Mouse (Mus musculus): ENCODE measurements around the gene Sf3b1. TPM values are rescaled to one million over a fixed set of nuclear protein-coding genes. Genes with fewer than 3 reads are reported as not detected.
"Not testable (repeated sequence)": the region's sequence is repeated elsewhere in the genome, so short reads cannot be mapped to it uniquely, and the experiment has no call there.

Gene Sf3b1
- 299 and 304 TPM in 2 replicates for polyA plus RNA-seq (2014; fragmentation: Nextera tagmentation; extraction: Ambion mirVana)

- Histone ChIP-seq H3K4me2 (replicated peaks) (peak within 1 kb of the TSS; percentile 97), H3K27me3 (ENCODE audit: control insufficient read depth, insufficient read depth, low read length) (no peaks in the 10 kb centered on the region), H3K9me3 (ENCODE audit: control insufficient read depth, low read length) (no peaks in the 10 kb centered on the region), H3K9ac (peak within 1 kb of the TSS; percentile 96), H3K4me3 (replicated peaks; ENCODE audit: low read length) (peak within 1 kb of the TSS; percentile 92), H3K36me3 (replicated peaks; ENCODE audit: control insufficient read depth, insufficient read depth) (no peaks in the 10 kb centered on the region), H3K27ac (peak within 1 kb of the TSS; percentile 96), H3K4me1 (replicated peaks; ENCODE audit: control insufficient read depth, insufficient read depth, low read length) (peaks cover 15% of the 10 kb centered on the region)
- peak; percentile 96 for DNase-seq (ENCODE audit: low spot score)
- peak; percentile 99 for ATAC-seq (ENCODE audit: low FRiP score)
- 1% methylated on average over 46 of the region's 46 CpGs for WGBS
These were observed at the start of gene Sf3b1 for GRCm38 (mm10) chr1:55027253-55027801. TSS of gene Sf3b1 (minus strand) at chr1:55027481.

GRCm38 (mm10) chr1:55076395-55076743, 49.1 kb upstream of the Sf3b1 start:
- DNase-seq (ENCODE audit: low spot score) (no peak), ATAC-seq (ENCODE audit: low FRiP score) (no peak)
- H3K4me2 ChIP-seq (replicated peaks): no peak overlapping the region
- no peak overlapping the region for H3K27ac ChIP-seq
- peaks cover 67% of the 10 kb centered on the region for H3K36me3 ChIP-seq (replicated peaks; ENCODE audit: control insufficient read depth, insufficient read depth)
- H3K9me3 ChIP-seq (ENCODE audit: control insufficient read depth, low read length): no peaks in the 10 kb centered on the region
- H3K4me3 ChIP-seq (replicated peaks; ENCODE audit: low read length): no peak overlapping the region
- H3K9ac ChIP-seq: no peak overlapping the region
- H3K4me1 ChIP-seq (replicated peaks; ENCODE audit: control insufficient read depth, insufficient read depth, low read length): no peaks in the 10 kb centered on the region
- no peaks in the 10 kb centered on the region for H3K27me3 ChIP-seq (ENCODE audit: control insufficient read depth, insufficient read depth, low read length)

GRCm38 (mm10) chr1:55075652-55076394, 48.5 kb upstream of the Sf3b1 start:
- ATAC-seq (ENCODE audit: low FRiP score) (no peak), DNase-seq (ENCODE audit: low spot score) (no peak)
- H3K36me3 ChIP-seq (replicated peaks; ENCODE audit: control insufficient read depth, insufficient read depth): peaks cover 62% of the 10 kb centered on the region
- H3K9ac ChIP-seq: no peak overlapping the region
- H3K4me3 ChIP-seq (replicated peaks; ENCODE audit: low read length): no peak overlapping the region
- no peaks in the 10 kb centered on the region for H3K4me1 ChIP-seq (replicated peaks; ENCODE audit: control insufficient read depth, insufficient read depth, low read length)
- no peak overlapping the region for H3K4me2 ChIP-seq (replicated peaks)
- WGBS: 81% methylated on average over 5 of the region's 5 CpGs
- no peaks in the 10 kb centered on the region for H3K9me3 ChIP-seq (ENCODE audit: control insufficient read depth, low read length)
- H3K27ac ChIP-seq: no peak overlapping the region
- H3K27me3 ChIP-seq (ENCODE audit: control insufficient read depth, insufficient read depth, low read length): no peaks in the 10 kb centered on the region

GRCm38 (mm10) chr1:55074757-55075156, 47.5 kb upstream of the Sf3b1 start:
- Histone ChIP-seq H3K4me1 (replicated peaks; ENCODE audit: control insufficient read depth, insufficient read depth, low read length) (no peaks in the 10 kb centered on the region), H3K4me3 (replicated peaks; ENCODE audit: low read length) (no peak overlapping the region), H3K27me3 (ENCODE audit: control insufficient read depth, insufficient read depth, low read length) (no peaks in the 10 kb centered on the region), H3K27ac (no peak overlapping the region), H3K36me3 (replicated peaks; ENCODE audit: control insufficient read depth, insufficient read depth) (peaks cover 53% of the 10 kb centered on the region), H3K4me2 (replicated peaks) (no peak overlapping the region), H3K9me3 (ENCODE audit: control insufficient read depth, low read length) (no peaks in the 10 kb centered on the region), H3K9ac (no peak overlapping the region)
- no peak for DNase-seq (ENCODE audit: low spot score)
- 79% methylated on average over 2 of the region's 2 CpGs for WGBS
- no peak for ATAC-seq (ENCODE audit: low FRiP score)

- not testable (repeated sequence) for H3K4me3 ChIP-seq (replicated peaks; ENCODE audit: low read length); DNase-seq (ENCODE audit: low spot score); H3K9ac ChIP-seq; H3K9me3 ChIP-seq (ENCODE audit: control insufficient read depth, low read length); H3K4me1 ChIP-seq (replicated peaks; ENCODE audit: control insufficient read depth, insufficient read depth, low read length); ATAC-seq (ENCODE audit: low FRiP score); H3K27me3 ChIP-seq (ENCODE audit: control insufficient read depth, insufficient read depth, low read length); H3K4me2 ChIP-seq (replicated peaks); H3K27ac ChIP-seq
- peaks cover 49% of the 10 kb centered on the region for H3K36me3 ChIP-seq (replicated peaks; ENCODE audit: control insufficient read depth, insufficient read depth)
These were observed 45.0 kb upstream of the Sf3b1 start for GRCm38 (mm10) chr1:55072328-55072727.

- ATAC-seq (ENCODE audit: low FRiP score): no peak
- 95% methylated on average over 4 of the region's 4 CpGs for WGBS
These were observed 34.5 kb upstream of the Sf3b1 start for GRCm38 (mm10) chr1:55061772-55062171.

DNA sequence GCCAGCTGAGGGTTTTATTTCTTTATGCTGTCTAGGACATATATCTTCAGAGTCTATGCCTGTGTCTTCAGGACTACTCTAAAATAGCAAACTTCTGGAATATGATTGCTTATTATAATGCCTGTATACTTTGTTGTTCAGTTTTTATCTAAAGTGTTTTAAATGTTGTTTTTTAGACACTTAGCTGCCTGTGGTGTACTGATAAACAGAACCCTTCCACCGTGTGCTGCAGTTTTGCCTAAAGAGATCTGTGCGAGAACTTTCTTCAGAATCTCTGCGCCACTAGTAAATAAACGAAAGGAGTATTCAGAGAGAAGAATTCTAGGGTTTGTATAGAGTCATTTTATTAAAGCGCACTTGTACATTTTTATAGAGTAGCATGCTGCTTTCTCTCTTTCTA, 33.8 kb upstream of the Sf3b1 start:
- Histone ChIP-seq H3K27ac (no peak overlapping the region), H3K27me3 (ENCODE audit: control insufficient read depth, insufficient read depth, low read length) (no peaks in the 10 kb centered on the region), H3K9ac (no peak overlapping the region), H3K4me1 (replicated peaks; ENCODE audit: control insufficient read depth, insufficient read depth, low read length) (no peaks in the 10 kb centered on the region), H3K36me3 (replicated peaks; ENCODE audit: control insufficient read depth, insufficient read depth) (peaks cover 30% of the 10 kb centered on the region), H3K4me2 (replicated peaks) (no peak overlapping the region), H3K4me3 (replicated peaks; ENCODE audit: low read length) (no peak overlapping the region), H3K9me3 (ENCODE audit: control insufficient read depth, low read length) (no peaks in the 10 kb centered on the region)
- DNase-seq (ENCODE audit: low spot score) (no peak), ATAC-seq (ENCODE audit: low FRiP score) (no peak)
- 96% methylated on average over 5 of the region's 5 CpGs for WGBS

More at GRCm38 (mm10) chr1:55061772-55062171, 34.5 kb upstream of the Sf3b1 start:
- H3K4me1 ChIP-seq (replicated peaks; ENCODE audit: control insufficient read depth, insufficient read depth, low read length): no peaks in the 10 kb centered on the region
- H3K27me3 ChIP-seq (ENCODE audit: control insufficient read depth, insufficient read depth, low read length): no peaks in the 10 kb centered on the region
- no peak overlapping the region for H3K9ac ChIP-seq
- H3K36me3 ChIP-seq (replicated peaks; ENCODE audit: control insufficient read depth, insufficient read depth): peaks cover 37% of the 10 kb centered on the region
- H3K9me3 ChIP-seq (ENCODE audit: control insufficient read depth, low read length): no peaks in the 10 kb centered on the region
- H3K27ac ChIP-seq: no peak overlapping the region
- no peak overlapping the region for H3K4me2 ChIP-seq (replicated peaks)
- no peak overlapping the region for H3K4me3 ChIP-seq (replicated peaks; ENCODE audit: low read length)
- no peak for DNase-seq (ENCODE audit: low spot score)

DNA sequence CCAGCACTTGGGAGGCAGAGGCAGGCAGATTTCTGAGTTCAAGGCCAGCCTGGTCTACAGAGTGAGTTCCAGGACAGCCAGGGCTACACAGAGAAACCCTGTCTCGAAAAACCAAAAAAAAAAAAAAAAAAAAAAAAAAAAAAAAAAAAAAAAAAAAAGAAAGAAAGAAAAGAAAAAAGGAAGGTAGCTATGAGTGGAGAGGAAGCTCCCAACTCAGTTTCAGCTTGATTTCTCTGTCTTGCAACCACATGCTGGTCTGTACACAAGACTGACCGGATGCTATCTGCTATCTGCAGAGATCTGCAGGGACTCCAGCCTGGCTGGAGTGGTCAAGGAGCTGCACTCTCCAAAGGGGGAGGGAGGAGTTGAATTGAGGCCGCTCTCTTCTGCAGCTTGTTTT, 31.1 kb upstream of the Sf3b1 start:
- 88% methylated on average over 2 of the region's 3 CpGs for WGBS
- not testable (repeated sequence) for H3K9ac ChIP-seq; DNase-seq (ENCODE audit: low spot score); H3K36me3 ChIP-seq (replicated peaks; ENCODE audit: control insufficient read depth, insufficient read depth); ATAC-seq (ENCODE audit: low FRiP score); H3K27me3 ChIP-seq (ENCODE audit: control insufficient read depth, insufficient read depth, low read length); H3K27ac ChIP-seq; H3K4me3 ChIP-seq (replicated peaks; ENCODE audit: low read length); H3K4me2 ChIP-seq (replicated peaks); H3K9me3 ChIP-seq (ENCODE audit: control insufficient read depth, low read length); H3K4me1 ChIP-seq (replicated peaks; ENCODE audit: control insufficient read depth, insufficient read depth, low read length)

GRCm38 (mm10) chr1:55055322-55056115, 28.2 kb upstream of the Sf3b1 start:
- Histone ChIP-seq H3K36me3 (replicated peaks; ENCODE audit: control insufficient read depth, insufficient read depth) (no peaks in the 10 kb centered on the region), H3K9me3 (ENCODE audit: control insufficient read depth, low read length) (no peaks in the 10 kb centered on the region), H3K4me1 (replicated peaks; ENCODE audit: control insufficient read depth, insufficient read depth, low read length) (peaks cover 9% of the 10 kb centered on the region), H3K27me3 (ENCODE audit: control insufficient read depth, insufficient read depth, low read length) (no peaks in the 10 kb centered on the region), H3K27ac (no peak overlapping the region), H3K4me3 (replicated peaks; ENCODE audit: low read length) (no peak overlapping the region), H3K4me2 (replicated peaks) (no peak overlapping the region), H3K9ac (no peak overlapping the region)
- WGBS: 86% methylated on average over 5 of the region's 5 CpGs
- ATAC-seq (ENCODE audit: low FRiP score): no peak
- DNase-seq (ENCODE audit: low spot score): no peak

All from hindbrain, embryonic 14.5 days (tissue).